Mouse (Mus musculus) lung, postnatal 0 days (tissue): ENCODE results near the gene Gm6121.
"Not testable (repeated sequence)": the region's sequence is repeated elsewhere in the genome, so short reads cannot be mapped to it uniquely, and the experiment has no call there.

ENCODE experiments used
- CTCF ChIP-seq: IDR thresholded peaks from 2 replicates; pipeline ENCODE4 v1.5.1; 2016; ENCODE audit warnings: antibody characterized with exemption, mild to moderate bottlenecking
- EP300 ChIP-seq: IDR thresholded peaks from 2 replicates; pipeline ENCODE4 v1.6.1; 2016; ENCODE audit warnings: antibody characterized with exemption, mild to moderate bottlenecking, control low read depth

GRCm38 (mm10) chrX:26935597-26935996, at the start of gene Gm6121:
- TF ChIP-seq EP300, CTCF: not testable (repeated sequence)
